18 mouse cellular contexts compared by ENCODE assay signal in genomic region chr11:71815326-71815725, GRCm38 (mm10).
"Had no signal": no experiment of that assay in that cellular context is flagged by ENCODE, and none has a peak within 500 bp of the region (broad histone marks: within the 10 kb centered on the region; RNA-seq: fewer than 3 reads in every experiment).

No protein-coding gene starts in this region.

- H3K9me3 ChIP-seq: kidney, embryonic 15.5 days; liver, embryonic 13.5 days; neural tube, embryonic 12.5 days; neural tube, embryonic 15.5 days had no signal

- H3K4me1 ChIP-seq: kidney, embryonic 15.5 days; liver, embryonic 13.5 days had no signal

- H3K27me3 ChIP-seq: kidney, embryonic 15.5 days; liver, embryonic 13.5 days; neural tube, embryonic 12.5 days had no signal

- H3K36me3 ChIP-seq: kidney, embryonic 15.5 days; liver, embryonic 13.5 days; neural tube, embryonic 12.5 days; neural tube, embryonic 15.5 days had no signal

- H3K4me2 ChIP-seq: kidney, embryonic 15.5 days; liver, embryonic 13.5 days; midbrain, embryonic 11.5 days; neural tube, embryonic 12.5 days; neural tube, embryonic 15.5 days had no signal

- H3K4me3 ChIP-seq: kidney, embryonic 15.5 days; left cerebral cortex, adult 2 months; liver, embryonic 13.5 days; neural tube, embryonic 12.5 days; neural tube, embryonic 15.5 days had no signal

- H3K27ac ChIP-seq: kidney, embryonic 15.5 days; left cerebral cortex, adult 2 months; liver, embryonic 13.5 days; neural tube, embryonic 12.5 days; neural tube, embryonic 15.5 days; stomach, postnatal 0 days had no signal

- H3K9ac ChIP-seq: kidney, embryonic 15.5 days; liver, embryonic 13.5 days; neural tube, embryonic 12.5 days; neural tube, embryonic 15.5 days had no signal

- DNase-seq: kidney, postnatal 10 days; kidney, postnatal 36 days; layer of hippocampus, postnatal 36 days; liver, embryonic 13.5 days; lung, adult 2 months; lung, postnatal 14 days; lung, postnatal 4 days; right cerebral cortex, adult 18-20 months; right cerebral cortex, postnatal 25 days; thymus, adult 2 months; thymus, postnatal 14 days; thymus, postnatal 4 days had no signal
